Mouse (Mus musculus) splenic B cell, adult 2 months (primary cell): ENCODE measurements around the gene Atp6v1g2.

Experiments used
- DNase-seq: peaks from one replicate; pipeline ENCODE4 v3.0.0-alpha.2; 2011; ENCODE audit warnings: low read depth, low spot score
- H3K27me3 ChIP-seq: 2 replicates; pipeline ENCODE4 v1.6.1; 2012; ENCODE audit warnings: mild to moderate bottlenecking, low read length, moderate library complexity, mixed read lengths; ENCODE audit not compliant: control insufficient read depth, poor library complexity, insufficient read depth, severe bottlenecking
- H3K36me3 ChIP-seq: 2 replicates; pipeline ENCODE4 v1.6.1; 2012; ENCODE audit warnings: mild to moderate bottlenecking, low read length, moderate library complexity, mixed read lengths; ENCODE audit not compliant: control insufficient read depth, poor library complexity, insufficient read depth, severe bottlenecking

The Atp6v1g2 gene

GRCm38 (mm10) chr17:35267399-35268086 is 34.1 kb downstream of the Atp6v1g2 start:
- no peak for DNase-seq
- peaks cover 13% of the 10 kb centered on the region for H3K36me3 ChIP-seq
- H3K27me3 ChIP-seq = no peaks in the 10 kb centered on the region

GRCm38 (mm10) chr17:35269653-35270347 is 36.3 kb downstream of the Atp6v1g2 start:
- H3K27me3 ChIP-seq = no peaks in the 10 kb centered on the region
- peaks cover 11% of the 10 kb centered on the region for H3K36me3 ChIP-seq
- peak; percentile 75 for DNase-seq

- no peak for DNase-seq
- Histone ChIP-seq H3K27me3 (no peaks in the 10 kb centered on the region; the same call in 1 of the 2 replicates), H3K36me3 (0 out of 2 replicates have a peak, but pooled peaks cover 3% of the 10 kb centered on the region)
These were observed 38.8 kb downstream of the Atp6v1g2 start for GRCm38 (mm10) chr17:35272249-35272648.

GRCm38 (mm10) chr17:35274770-35275169 is 41.3 kb downstream of the Atp6v1g2 start:
- no peaks in the 10 kb centered on the region; the same call in 1 of the 2 replicates for H3K27me3 ChIP-seq
- no peaks in the 10 kb centered on the region for H3K36me3 ChIP-seq
- DNase-seq = peak; percentile 83

DNA sequence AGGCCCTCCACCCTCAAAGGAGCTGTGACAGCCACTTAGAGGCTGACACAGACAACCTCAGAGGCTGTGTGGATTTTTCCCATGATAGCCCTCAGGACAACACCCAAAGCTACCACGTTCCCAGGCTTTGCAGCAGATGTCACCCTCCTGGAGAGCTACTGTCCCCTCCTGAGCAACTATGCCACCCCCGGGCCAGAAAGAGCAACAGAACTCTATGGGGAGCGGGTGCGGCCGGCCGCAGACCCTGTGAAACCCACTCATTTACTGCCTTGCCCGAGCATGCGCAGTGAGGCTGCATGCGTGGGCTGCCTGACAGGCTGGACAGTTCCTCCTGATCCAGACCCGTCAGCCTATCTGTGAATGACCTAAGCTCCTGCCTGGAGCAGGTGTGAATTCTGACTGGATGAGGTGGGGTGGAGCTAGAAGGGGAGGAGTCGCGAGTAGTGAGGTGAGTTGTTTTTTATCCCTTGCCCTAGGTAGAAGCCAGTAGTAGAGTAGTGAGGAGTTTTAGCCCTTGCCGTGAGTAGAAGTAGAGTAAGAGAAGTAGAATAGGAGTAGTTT is 42.9 kb downstream of the Atp6v1g2 start:
- H3K27me3 ChIP-seq = no peaks in the 10 kb centered on the region; the same call in 1 of the 2 replicates
- no peaks in the 10 kb centered on the region for H3K36me3 ChIP-seq

DNA sequence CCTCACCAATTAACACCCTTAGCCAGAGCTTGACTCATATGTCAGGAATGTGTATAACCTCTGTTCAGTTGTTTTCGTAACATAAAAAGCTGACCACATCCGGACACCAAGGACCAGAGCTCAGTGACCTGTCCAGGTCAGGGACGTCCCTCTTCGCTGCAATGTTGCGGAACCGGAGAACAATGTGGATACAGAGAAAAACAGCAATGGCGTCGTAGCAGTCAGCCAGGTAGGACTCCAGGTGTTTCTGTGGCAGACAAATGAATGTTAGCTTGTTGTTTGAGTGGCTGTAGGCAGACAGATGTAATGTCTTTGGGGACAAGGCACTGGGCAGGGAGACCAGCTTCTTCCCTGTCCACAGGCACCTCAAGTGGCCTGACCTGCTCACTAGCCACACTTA is 44.6 kb downstream of the Atp6v1g2 start:
- Histone ChIP-seq H3K36me3 (no peaks in the 10 kb centered on the region), H3K27me3 (no peaks in the 10 kb centered on the region; the same call in 1 of the 2 replicates)
- no peak for DNase-seq

More for the DNA sequence above, 42.9 kb downstream of the Atp6v1g2 start:
- DNase-seq = no peak

- no peaks in the 10 kb centered on the region for H3K36me3 ChIP-seq
- no peak for DNase-seq
- H3K27me3 ChIP-seq = no peaks in the 10 kb centered on the region; the same call in 1 of the 2 replicates
These were observed 45.7 kb downstream of the Atp6v1g2 start for GRCm38 (mm10) chr17:35278957-35279688.

GRCm38 (mm10) chr17:35280276-35280675 is 46.8 kb downstream of the Atp6v1g2 start:
- Histone ChIP-seq H3K27me3 (no peaks in the 10 kb centered on the region; the same call in 1 of the 2 replicates), H3K36me3 (no peaks in the 10 kb centered on the region)
- no peak for DNase-seq

- no peaks in the 10 kb centered on the region for H3K36me3 ChIP-seq
- no peak for DNase-seq
These were observed 52.0 kb downstream of the Atp6v1g2 start for GRCm38 (mm10) chr17:35285431-35285830.

More at GRCm38 (mm10) chr17:35285431-35285830, 52.0 kb downstream of the Atp6v1g2 start:
- H3K27me3 ChIP-seq = no peaks in the 10 kb centered on the region
